Mouse (Mus musculus): Measurements from ENCODE around the gene Tsen54.

DNA sequence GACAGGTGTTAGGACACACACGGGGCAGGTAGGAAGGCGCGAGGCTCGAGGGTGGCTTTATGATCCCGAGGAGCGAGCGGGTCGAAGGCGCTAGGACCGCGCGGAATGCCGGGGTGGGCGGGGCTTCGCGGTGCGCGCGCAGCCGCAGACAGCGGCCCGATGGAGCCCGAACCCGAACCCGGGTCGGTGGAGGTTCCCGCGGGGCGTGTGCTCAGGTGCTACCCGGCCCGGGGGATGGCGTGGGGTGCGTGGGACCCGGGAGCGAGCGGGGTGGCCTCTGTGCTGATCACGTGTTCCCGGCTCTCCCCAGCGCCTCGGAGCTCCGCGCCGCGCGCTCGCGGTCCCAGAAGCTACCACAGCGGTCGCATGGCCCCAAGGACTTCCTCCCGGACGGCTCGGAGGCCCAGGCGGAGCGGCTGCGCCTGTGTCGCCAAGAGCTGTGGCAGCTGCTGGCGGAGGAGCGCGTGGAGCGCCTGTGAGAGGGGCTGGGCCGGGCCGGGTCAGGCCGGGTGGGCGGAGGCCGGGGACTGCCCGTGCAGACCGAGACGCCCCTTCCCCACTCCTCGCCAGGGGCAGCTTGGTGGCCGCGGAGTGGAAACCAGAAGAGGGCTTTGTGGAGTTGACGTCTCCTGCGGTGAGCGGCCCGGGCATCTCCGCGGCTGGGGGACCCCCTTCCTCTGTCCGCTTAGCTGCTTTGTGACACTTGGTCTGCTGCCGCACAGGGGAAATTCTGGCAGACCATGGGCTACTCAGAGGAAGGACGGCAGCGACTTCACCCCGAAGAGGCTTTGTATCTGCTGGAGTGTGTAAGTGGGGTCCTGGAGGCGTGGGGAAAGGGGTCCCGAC lies at the start of gene Tsen54:
- peak in 1 of 3 experiments; percentile 67 for TF ChIP-seq MYOG (IDR thresholded peaks at IDR 0.05; ENCODE audit: control insufficient read depth in 1 of 3, insufficient read depth in 1 of 3, insufficient read length in 2 of 3, low read depth in 2 of 3)
- TF ChIP-seq MYOD1 (IDR thresholded peaks at IDR 0.05; ENCODE audit: control insufficient read depth in 1 of 3, insufficient read length in 2 of 3, low read depth in 2 of 3): no peak
- TF ChIP-seq POLR2A (IDR thresholded peaks at IDR 0.05; ENCODE audit: insufficient read length, low read depth): peak; percentile 83
- no peak for TF ChIP-seq TCF3 (IDR thresholded peaks at IDR 0.05; ENCODE audit: insufficient read length, low read depth)
- TF ChIP-seq USF1 (IDR thresholded peaks at IDR 0.05; ENCODE audit: low read depth): no peak
- no peak for TF ChIP-seq TCF12 (IDR thresholded peaks at IDR 0.05; ENCODE audit: insufficient read depth, poor library complexity, severe bottlenecking)
- no peak for TF ChIP-seq E2F4 (IDR thresholded peaks at IDR 0.05; ENCODE audit: insufficient read depth)
- peak; percentile 55 for TF ChIP-seq POLR2AphosphoS2 (IDR thresholded peaks at IDR 0.05; ENCODE audit: insufficient read length, low read depth)
- no peak for TF ChIP-seq MAX (IDR thresholded peaks at IDR 0.05; ENCODE audit: low read depth)

Data from myocyte (in vitro differentiated cells).